Mouse (Mus musculus): ENCODE measurements around the gene Lcn12.

Gene Lcn12

DNA sequence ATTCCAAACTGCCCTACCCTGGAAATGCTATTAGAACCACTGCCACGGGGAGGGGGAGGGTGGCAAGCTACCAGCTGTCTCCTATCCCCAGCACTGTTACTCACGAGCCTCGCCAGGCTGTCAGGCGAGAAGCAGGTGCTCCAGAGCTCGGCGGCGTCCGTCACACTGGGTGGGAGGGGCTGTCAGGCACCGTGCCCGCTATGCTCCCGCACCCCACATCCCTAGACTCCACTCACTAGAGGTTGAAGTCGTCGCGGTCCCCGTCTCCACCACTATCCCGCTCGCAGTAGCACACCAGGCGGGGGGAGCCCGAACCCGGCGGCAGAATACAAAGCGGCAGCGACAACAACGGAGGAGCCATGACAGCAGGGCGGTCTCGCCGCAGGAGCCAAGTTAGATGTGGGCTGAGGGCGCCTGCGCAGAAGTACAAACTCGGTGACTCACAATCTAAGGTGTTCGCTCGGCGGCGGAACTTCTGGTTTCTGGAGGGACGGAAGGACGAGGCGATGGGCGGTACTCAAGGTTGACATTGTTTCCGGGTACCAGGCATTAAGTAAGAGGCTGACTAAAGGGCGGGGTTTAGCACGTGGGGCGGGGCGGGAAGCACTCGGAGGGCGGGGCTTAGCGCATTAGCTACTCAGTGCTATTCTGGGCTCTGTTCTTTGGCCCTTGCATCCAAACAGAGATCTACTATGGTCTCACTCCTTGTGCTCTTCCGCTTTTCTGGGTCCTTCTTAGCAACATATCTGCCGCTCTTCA lies 33.0 kb downstream of the Lcn12 start, which contains the start of gene Paxx:
Gene Paxx, minus strand, starts transcription at position 544 of the 759 bp plus-strand sequence.
- peak; percentile 89 to 93 for DNase-seq (ENCODE audit: low spot score in 2 of 2)

DNA sequence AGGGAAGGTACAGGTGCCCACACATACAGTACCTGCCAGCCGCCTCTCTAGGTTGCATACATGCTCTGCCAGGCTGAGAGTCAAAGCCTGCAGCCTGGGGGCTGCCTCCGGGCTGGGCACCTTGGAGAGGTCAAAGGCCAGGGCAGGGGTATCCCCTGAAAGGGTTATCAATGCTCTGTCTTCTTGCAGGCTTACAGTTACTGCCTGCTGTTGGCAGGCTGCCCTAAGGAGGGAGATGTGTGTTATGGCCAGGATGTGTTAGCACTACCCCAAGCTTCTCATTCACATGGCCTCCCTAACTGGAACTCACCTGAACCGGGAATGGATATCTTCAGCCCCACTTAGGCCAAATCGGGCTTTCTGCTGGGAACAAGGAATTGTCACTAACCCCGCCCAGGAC lies 33.6 kb downstream of the Lcn12 start:
- peak in 1 of 2 experiments; percentile 13 for DNase-seq (ENCODE audit: low spot score in 2 of 2)

DNA sequence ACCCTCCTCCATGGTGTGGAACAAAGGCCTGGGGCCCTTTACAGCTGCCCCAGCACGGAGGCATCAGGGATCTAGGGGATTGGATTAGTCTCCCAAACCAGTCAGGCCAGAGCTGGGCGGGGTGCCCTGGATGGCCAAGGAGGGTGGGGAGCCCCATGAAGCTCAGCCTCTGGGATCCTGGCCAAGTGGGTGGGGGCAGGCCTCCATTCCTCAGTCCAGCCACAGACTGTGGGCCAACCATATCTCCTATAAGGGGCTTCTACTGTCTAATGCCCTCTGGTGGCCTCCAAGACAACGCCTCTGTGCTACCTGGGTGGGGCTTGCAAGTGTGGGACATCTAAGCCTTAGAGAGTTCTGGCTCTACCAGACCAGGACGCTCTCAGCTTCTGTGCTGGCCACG lies 34.8 kb downstream of the Lcn12 start:
- DNase-seq (ENCODE audit: low spot score in 2 of 2), result peak; percentile 52 to 73

GRCm38 (mm10) chr2:25457022-25457896 lies 36.5 kb downstream of the Lcn12 start:
- DNase-seq (ENCODE audit: low spot score in 2 of 2), result no peak

- DNase-seq (ENCODE audit: low spot score in 2 of 2), result peak; percentile 50 to 51
Observed at GRCm38 (mm10) chr2:25456205-25456953, 37.3 kb downstream of the Lcn12 start, which contains the start of gene Clic3. Gene Clic3, plus strand, starts transcription at chr2:25456838.

DNA sequence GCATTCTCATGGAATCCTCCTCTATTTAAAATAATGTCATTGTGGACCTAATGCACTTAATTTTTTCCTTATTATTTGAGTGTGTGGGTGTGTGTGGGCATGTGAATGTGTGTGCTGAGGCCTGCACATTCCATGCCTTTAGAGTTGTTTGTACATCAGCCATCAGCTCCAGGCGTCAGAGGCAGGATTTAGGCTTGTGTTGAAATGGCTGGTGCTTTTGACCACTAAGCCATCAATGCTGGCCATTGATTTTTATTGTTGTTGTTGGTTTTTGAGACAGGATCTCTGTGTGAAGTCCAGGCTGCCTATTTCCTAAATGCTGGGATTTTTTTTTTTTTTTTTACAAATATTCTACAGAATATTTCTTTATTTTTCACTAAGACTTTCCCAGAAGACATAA lies 40.8 kb downstream of the Lcn12 start:
- DNase-seq (ENCODE audit: low spot score in 2 of 2), result no peak

DNA sequence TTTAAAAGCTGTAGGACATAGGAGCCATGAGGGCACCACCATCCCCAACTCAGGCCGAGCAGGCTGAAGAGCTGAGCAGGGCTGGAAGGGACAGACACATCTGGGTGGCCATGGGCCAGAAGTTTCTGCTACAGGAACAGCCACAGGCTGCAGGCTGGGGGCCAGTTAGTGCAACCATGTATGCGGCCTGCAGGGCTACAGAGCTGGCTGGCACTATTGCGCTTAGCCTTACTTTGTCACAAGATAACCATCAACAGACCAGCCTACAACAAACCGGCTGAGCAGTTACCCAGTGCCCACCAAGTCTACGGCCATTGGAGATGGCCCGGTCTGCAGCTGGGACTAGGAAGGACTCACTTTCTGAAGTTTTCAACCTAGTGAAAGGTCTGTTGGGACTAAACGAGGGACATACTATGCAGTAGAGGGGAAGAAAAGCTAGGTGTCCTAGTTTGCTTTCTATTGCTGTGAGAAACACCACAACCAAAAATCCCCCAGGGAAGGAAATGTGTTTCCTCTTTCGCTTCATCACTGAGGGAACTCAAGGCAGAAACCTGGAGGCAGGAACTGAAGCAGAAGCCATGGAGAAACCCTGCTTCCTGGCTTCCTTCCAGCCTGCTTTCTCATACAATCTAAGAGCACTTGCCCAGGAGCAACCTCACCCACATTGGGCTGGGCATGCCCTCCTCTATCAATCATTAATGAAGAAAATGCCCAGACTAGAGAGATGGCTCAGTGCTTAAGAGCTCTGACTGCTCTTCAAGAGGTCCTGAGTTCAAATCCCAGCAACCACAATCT lies 42.7 kb downstream of the Lcn12 start:
- no peak for DNase-seq (ENCODE audit: low spot score in 2 of 2)

- no peak for DNase-seq (ENCODE audit: low spot score in 2 of 2)
Observed at GRCm38 (mm10) chr2:25442682-25443081, 51.0 kb downstream of the Lcn12 start.

DNA sequence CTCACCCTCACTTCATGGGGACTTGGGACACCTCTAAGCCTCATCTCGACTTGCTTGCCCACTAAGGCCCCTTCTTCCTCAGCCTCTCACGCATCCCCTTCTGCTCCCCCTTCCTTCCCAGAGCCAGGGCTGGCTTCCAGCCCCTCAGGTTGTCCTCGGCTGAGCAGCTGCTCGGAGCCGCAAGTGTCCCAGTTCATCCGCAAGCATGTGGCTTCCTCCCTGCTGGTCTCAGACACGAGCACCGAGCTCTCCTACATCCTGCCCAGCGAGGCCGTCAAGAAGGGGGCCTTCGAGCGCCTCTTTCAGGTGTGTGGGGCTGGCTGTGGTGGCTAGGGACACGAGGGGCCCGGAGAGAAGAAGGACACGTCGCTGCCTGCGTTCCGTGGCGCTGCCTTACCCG lies 52.6 kb downstream of the Lcn12 start:
- DNase-seq (ENCODE audit: low spot score in 2 of 2), result no peak

Data from urinary bladder, postnatal 36 days (tissue).